Mouse (Mus musculus) lung, adult 2 months (tissue): ENCODE measurements around the gene Anks6.

Experiments used
- CTCF ChIP-seq: fragments of 200-500 bp; IDR thresholded peaks from 2 replicates; pipeline ENCODE4 v1.5.1; 2011; ENCODE audit warnings: mild to moderate bottlenecking, low read length, control low read depth; ENCODE audit not compliant: insufficient read depth
- POLR2A ChIP-seq: fragments of 200-500 bp; IDR thresholded peaks from 2 replicates; pipeline ENCODE4 v1.6.1; 2011; ENCODE audit warnings: low read depth, mild to moderate bottlenecking, control low read depth, low read length, borderline replicate concordance; ENCODE audit errors: extremely low read depth

DNA sequence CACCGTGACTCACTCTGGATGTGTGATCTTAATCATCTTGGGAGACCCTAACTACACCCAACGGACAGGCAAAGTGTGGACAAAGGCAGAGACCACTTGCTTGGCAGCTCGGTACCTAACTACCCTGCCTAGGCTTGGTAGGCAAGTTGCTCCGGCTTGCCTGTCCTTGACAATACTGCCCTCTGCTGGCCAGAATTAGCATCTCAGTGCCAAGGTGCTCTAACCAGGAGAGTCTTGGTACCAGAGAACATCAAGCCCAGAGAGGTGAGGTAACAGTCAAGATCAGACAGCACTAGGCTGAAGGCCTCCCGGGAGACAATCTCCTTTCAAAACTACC lies 19.9 kb downstream of the Anks6 start:
- TF ChIP-seq CTCF: peak; percentile 97
- no peak for TF ChIP-seq POLR2A
